Mouse (Mus musculus) cerebellum, adult 2 months (tissue): ENCODE measurements around the gene Cldn34c1.
"Not testable (repeated sequence)": the region's sequence is repeated elsewhere in the genome, so short reads cannot be mapped to it uniquely, and the experiment has no call there.

ENCODE experiments used
- CTCF ChIP-seq: fragments of 200-500 bp; IDR thresholded peaks from 2 replicates; pipeline ENCODE4 v1.5.1; 2011; ENCODE audit warnings: low read depth, mild to moderate bottlenecking, control low read depth, low read length, moderate library complexity, borderline replicate concordance; ENCODE audit not compliant: insufficient read depth
- POLR2A ChIP-seq: fragments of 200-500 bp; IDR thresholded peaks from 2 replicates; pipeline ENCODE4 v1.6.1; 2011; ENCODE audit warnings: low read length, control low read depth, borderline replicate concordance; ENCODE audit not compliant: insufficient read depth

GRCm38 (mm10) chrX:123222381-123222780, 119.1 kb downstream of the Cldn34c1 start, which contains the start of gene Srsx:
- TF ChIP-seq CTCF, POLR2A: not testable (repeated sequence)
